Mouse (Mus musculus) left cerebral cortex, postnatal 25 days (tissue): ENCODE results near the gene Barhl2. TPM values are rescaled to one million over a fixed set of nuclear protein-coding genes. Genes with fewer than 3 reads are reported as not detected.

Experiments
- DNase-seq, 2 experiments: peaks; one replicate each; pipeline ENCODE4 v3.0.0; 2022; ENCODE audit warnings: low spot score in 2 of 2, mixed read lengths in 1 of 2
- intact Hi-C: fragments of 180-260 bp; cut with DNase I; formaldehyde crosslinking; loops from one replicate; pipeline ENCODE4 v1.15.1; 2025
- total RNA-seq, 2 experiments: library from RNA; stranded (reverse); gene quantifications; 2 replicates each; pipeline ENCODE4 v1.2.3; 2021

The Barhl2 gene
- total RNA-seq, 2 experiments from 2014 or later = 0.82 to 1.5 TPM

GRCm38 (mm10) chr5:106457111-106457925 is 648 bp downstream of the Barhl2 start:
- peak in 1 of 2 experiments; percentile 14 for DNase-seq
- intact Hi-C loops = loop anchor here (5.0 kb wide), 1 partner anchor 105 kb away; no protein-coding TSS in a partner anchor

GRCm38 (mm10) chr5:106455984-106456383 is 2.0 kb downstream of the Barhl2 start:
- no peak for DNase-seq
- intact Hi-C loops = loop anchor here (5.0 kb wide), 1 partner anchor 106 kb away; no protein-coding TSS in a partner anchor

GRCm38 (mm10) chr5:106455106-106455920 is 2.7 kb downstream of the Barhl2 start:
- DNase-seq = no peak
- intact Hi-C loops = loop anchor here (5.0 kb wide), 1 partner anchor 107 kb away; no protein-coding TSS in a partner anchor

GRCm38 (mm10) chr5:106454411-106455105 is 3.4 kb downstream of the Barhl2 start:
- intact Hi-C loops = loop anchor here (5.0 kb wide), 1 partner anchor 108 kb away; no protein-coding TSS in a partner anchor
- no peak for DNase-seq

GRCm38 (mm10) chr5:106453886-106454321 is 4.1 kb downstream of the Barhl2 start:
- intact Hi-C loops = no loop called here
- DNase-seq = no peak

- no peak for DNase-seq
- intact Hi-C loops = no loop called here
Measured at GRCm38 (mm10) chr5:106453181-106453885, 4.6 kb downstream of the Barhl2 start.

- intact Hi-C loops = no loop called here
Measured at GRCm38 (mm10) chr5:106452686-106453085, 5.3 kb downstream of the Barhl2 start.

GRCm38 (mm10) chr5:106451681-106452440 is 6.1 kb downstream of the Barhl2 start:
- intact Hi-C loops = no loop called here
- no peak for DNase-seq

More at GRCm38 (mm10) chr5:106452686-106453085, 5.3 kb downstream of the Barhl2 start:
- no peak for DNase-seq

- no peak for DNase-seq
- intact Hi-C loops = no loop called here
Measured at GRCm38 (mm10) chr5:106450426-106451160, 7.4 kb downstream of the Barhl2 start.

GRCm38 (mm10) chr5:106449720-106450425 is 8.1 kb downstream of the Barhl2 start:
- intact Hi-C loops = no loop called here
- DNase-seq = no peak

- intact Hi-C loops = no loop called here
Measured at GRCm38 (mm10) chr5:106448798-106449125, 9.2 kb downstream of the Barhl2 start.

GRCm38 (mm10) chr5:106447951-106448797 is 9.8 kb downstream of the Barhl2 start:
- intact Hi-C loops = no loop called here
- DNase-seq = no peak

More at GRCm38 (mm10) chr5:106448798-106449125, 9.2 kb downstream of the Barhl2 start:
- no peak for DNase-seq

GRCm38 (mm10) chr5:106447091-106447820 is 10.7 kb downstream of the Barhl2 start:
- no peak for DNase-seq
- intact Hi-C loops = no loop called here

GRCm38 (mm10) chr5:106446593-106446992 is 11.4 kb downstream of the Barhl2 start:
- intact Hi-C loops = no loop called here
- no peak for DNase-seq

GRCm38 (mm10) chr5:106445681-106446080 is 12.3 kb downstream of the Barhl2 start:
- DNase-seq = no peak
- intact Hi-C loops = no loop called here

- DNase-seq = no peak
- intact Hi-C loops = no loop called here
Measured at GRCm38 (mm10) chr5:106438916-106439315, 19.1 kb downstream of the Barhl2 start.
